ENCODE assay signal across 8 mouse cellular contexts in genomic region chr7:64873266-64873665, GRCm38 (mm10). TPM values are rescaled to one million over a fixed set of nuclear protein-coding genes. Genes with fewer than 3 reads are reported as not detected.
DNase-seq lines count a peak whose midpoint lies in the region; ATAC-seq and TF ChIP-seq lines count a peak whose summit lies in the region.

No protein-coding gene starts in this region.

- no peak for DNase-seq in lung, embryonic 14.5 days
- DNase-seq in lung, postnatal 36 days = no peak
- DNase-seq in forebrain, embryonic 11.5 days (ENCODE audit: low spot score) = no peak
- DNase-seq in kidney, postnatal 25 days = peak; percentile 3 to 38
- no peak for DNase-seq in adipocyte (ENCODE audit: low spot score)
- no peak for DNase-seq in spleen, postnatal 4 days (ENCODE audit: low spot score in 2 of 2)
- DNase-seq in gastrocnemius, adult 8-10 months (ENCODE audit: low spot score in 2 of 2) = no peak

- H3K27ac ChIP-seq in lung, embryonic 14.5 days (ENCODE audit: low read depth) = peak overlapping the region; percentile 48; the same call in 1 of the 2 replicates
- peak overlapping the region; percentile 64; the same call in 1 of the 2 replicates for H3K27ac ChIP-seq in forebrain, embryonic 11.5 days (ENCODE audit: low read depth, low read length)
- no peak overlapping the region for H3K27ac ChIP-seq in olfactory bulb, adult 2 months (ENCODE audit: insufficient read depth, low read depth, low read length)

- peak; percentile 24 for ATAC-seq in lung, embryonic 14.5 days (ENCODE audit: insufficient read depth)
- ATAC-seq in forebrain, embryonic 11.5 days (replicated peaks; ENCODE audit: low FRiP score) = peak; percentile 13; the same call in 1 of the 2 replicates

- peak overlapping the region; percentile 90 for H3K4me2 ChIP-seq in lung, embryonic 14.5 days
- peak overlapping the region; percentile 46; the same call in 1 of the 2 replicates for H3K4me2 ChIP-seq in forebrain, embryonic 11.5 days (ENCODE audit: low read depth, low read length, severe bottlenecking)

- H3K4me1 ChIP-seq in lung, embryonic 14.5 days (ENCODE audit: insufficient read depth) = peaks cover 9% of the 10 kb centered on the region
- H3K4me1 ChIP-seq in forebrain, embryonic 11.5 days (replicated peaks; ENCODE audit: control insufficient read depth, insufficient read depth, low read length) = 0 out of 2 replicates have a peak, but pooled peaks cover 8% of the 10 kb centered on the region
- H3K4me1 ChIP-seq in olfactory bulb, adult 2 months (ENCODE audit: control insufficient read depth, insufficient read depth, low read length) = peaks cover 8% of the 10 kb centered on the region

- TF ChIP-seq POLR2A in olfactory bulb, adult 2 months (IDR thresholded peaks at IDR 0.05; ENCODE audit: insufficient read depth, low read depth, low read length) = no peak

- H3K9ac ChIP-seq in lung, embryonic 14.5 days = peak overlapping the region; percentile 97
- peak overlapping the region; percentile 41; the same call in 1 of the 2 replicates for H3K9ac ChIP-seq in forebrain, embryonic 11.5 days (ENCODE audit: low read length)

- peaks cover 9% of the 10 kb centered on the region; the same call in 1 of the 2 replicates for H3K36me3 ChIP-seq in lung, embryonic 14.5 days (ENCODE audit: insufficient read depth)
- H3K36me3 ChIP-seq in forebrain, embryonic 11.5 days (ENCODE audit: control insufficient read depth, insufficient read depth, low read length) = no peaks in the 10 kb centered on the region

- H3K9me3 ChIP-seq in lung, embryonic 14.5 days (ENCODE audit: low read depth, low read length) = no peaks in the 10 kb centered on the region
- no peaks in the 10 kb centered on the region for H3K9me3 ChIP-seq in forebrain, embryonic 11.5 days (ENCODE audit: control insufficient read depth, low read length)

- 32% methylated on average over 11 of the region's 11 CpGs for WGBS in lung, embryonic 14.5 days
- WGBS in forebrain, embryonic 11.5 days = 35% methylated on average over 11 of the region's 11 CpGs
- 29% methylated on average over 11 of the region's 11 CpGs for WGBS in olfactory bulb, adult 2 months

- no peak for TF ChIP-seq CTCF in lung, embryonic 14.5 days (IDR thresholded peaks at IDR 0.05; ENCODE audit: low read depth)
- no peak for TF ChIP-seq CTCF in olfactory bulb, adult 2 months (IDR thresholded peaks at IDR 0.05; ENCODE audit: insufficient read depth, low read depth, low read length)

- H3K4me3 ChIP-seq in lung, embryonic 14.5 days (ENCODE audit: low read depth, low read length) = peak overlapping the region; percentile 84
- peak overlapping the region; percentile 86 for H3K4me3 ChIP-seq in forebrain, embryonic 11.5 days (ENCODE audit: low read depth, low read length)
- H3K4me3 ChIP-seq in olfactory bulb, adult 2 months (ENCODE audit: insufficient read depth, low read depth, low read length) = peak overlapping the region; percentile 25; the same call in 1 of the 2 replicates

- no peaks in the 10 kb centered on the region for H3K27me3 ChIP-seq in lung, embryonic 14.5 days (ENCODE audit: insufficient read depth, low read length)
- H3K27me3 ChIP-seq in forebrain, embryonic 11.5 days (ENCODE audit: control insufficient read depth, insufficient read depth, low read length) = no peaks in the 10 kb centered on the region

RNA-seq across cellular contexts. Expression of gene Nsmce3, which starts 0.5 kb away (rescaled TPM):
- 11.8 and 12.2 TPM in 2 replicates for polyA plus RNA-seq in lung, embryonic 14.5 days (2014; fragmentation: Nextera tagmentation; extraction: Ambion mirVana)
- 11.0 and 11.5 TPM in 2 replicates for polyA plus RNA-seq in forebrain, embryonic 11.5 days (2014; fragmentation: Nextera tagmentation; extraction: Ambion mirVana)
- polyA plus RNA-seq in olfactory bulb, adult 2 months (2012; ENCODE audit: insufficient read depth, insufficient read length, low replicate concordance, missing spikeins) = not detected in 2 replicates
- total RNA-seq in gastrocnemius, adult 8-10 months (2022) = 1 to 10 TPM; 2.3 to 2.9 (median 2.6) TPM

Comparison
In these comparisons a context has a peak if more than half of its experiments do, and no peak if none do; other contexts are left out.
1. DNase-seq: peak in kidney, postnatal 25 days (2 of 2); none in lung, embryonic 14.5 days (single experiment), lung, postnatal 36 days (single experiment), forebrain, embryonic 11.5 days (single experiment), adipocyte (single experiment), spleen, postnatal 4 days (0 of 2) and gastrocnemius, adult 8-10 months (0 of 2).
2. H3K4me3 ChIP-seq: peak in every context shown above with its lines; median percentile 86 in forebrain, embryonic 11.5 days; 84 in lung, embryonic 14.5 days; 25 in olfactory bulb, adult 2 months.